Mouse (Mus musculus) neural tube, embryonic 15.5 days (tissue): ENCODE measurements around the gene Myh14. TPM values are rescaled to one million over a fixed set of nuclear protein-coding genes. Genes with fewer than 3 reads are reported as not detected.

Source experiments
- ATAC-seq: fragments of 200-750 bp; cut with Nextera tagmentation; 2 replicates; pipeline ENCODE4 v1.8.0; 2017; ENCODE audit warnings: mild to moderate bottlenecking, moderate TSS enrichment, moderate library complexity; ENCODE audit not compliant: low FRiP score
- H3K27ac ChIP-seq: fragments of 300-500 bp; sonication (generic); replicated peaks from 2 replicates; pipeline ENCODE4 v1.5.1; 2015; ENCODE audit warnings: mild to moderate bottlenecking, inconsistent platforms
- H3K27me3 ChIP-seq: fragments of 300-500 bp; sonication (generic); replicated peaks from 2 replicates; pipeline ENCODE4 v1.6.1; 2015; ENCODE audit warnings: inconsistent platforms
- H3K36me3 ChIP-seq: fragments of 300-500 bp; sonication (generic); 2 replicates; pipeline ENCODE4 v1.6.1; 2015; ENCODE audit warnings: inconsistent platforms
- H3K4me1 ChIP-seq: fragments of 300-500 bp; sonication (generic); 2 replicates; pipeline ENCODE4 v1.6.1; 2015; ENCODE audit warnings: inconsistent platforms
- H3K4me2 ChIP-seq: fragments of 300-500 bp; sonication (generic); 2 replicates; pipeline ENCODE4 v1.6.1; 2015; ENCODE audit warnings: inconsistent platforms, mild to moderate bottlenecking, moderate library complexity
- H3K4me3 ChIP-seq: fragments of 300-500 bp; sonication (generic); replicated peaks from 2 replicates; pipeline ENCODE4 v1.5.1; 2015; ENCODE audit warnings: mild to moderate bottlenecking, inconsistent platforms
- H3K9ac ChIP-seq: fragments of 300-500 bp; sonication (generic); replicated peaks from 2 replicates; pipeline ENCODE4 v1.6.1; 2015; ENCODE audit warnings: mild to moderate bottlenecking, inconsistent platforms
- H3K9me3 ChIP-seq: fragments of 300-500 bp; sonication (generic); replicated peaks from 2 replicates; pipeline ENCODE4 v1.6.1; 2016; ENCODE audit warnings: inconsistent platforms
- WGBS: fragments of 180-500 bp; shearing (Covaris S2); methylation state at CpG from one replicate; pipeline ENCODE4 v1.1.7; 2015; ENCODE audit warnings: mixed read lengths; 5-methylcytosine and 5-hydroxymethylcytosine counted together
- polyA plus RNA-seq: library from polyadenylated mRNA; unstranded; fragments of >200 nt; fragmentation: Nextera tagmentation; extraction: Ambion mirVana; gene quantifications from 2 replicates; pipeline ENCODE4 v1.2.1, GENCODE M21; 2015

Gene Myh14
- polyA plus RNA-seq, 1 experiment from 2014 or later, result 4.8 TPM

DNA sequence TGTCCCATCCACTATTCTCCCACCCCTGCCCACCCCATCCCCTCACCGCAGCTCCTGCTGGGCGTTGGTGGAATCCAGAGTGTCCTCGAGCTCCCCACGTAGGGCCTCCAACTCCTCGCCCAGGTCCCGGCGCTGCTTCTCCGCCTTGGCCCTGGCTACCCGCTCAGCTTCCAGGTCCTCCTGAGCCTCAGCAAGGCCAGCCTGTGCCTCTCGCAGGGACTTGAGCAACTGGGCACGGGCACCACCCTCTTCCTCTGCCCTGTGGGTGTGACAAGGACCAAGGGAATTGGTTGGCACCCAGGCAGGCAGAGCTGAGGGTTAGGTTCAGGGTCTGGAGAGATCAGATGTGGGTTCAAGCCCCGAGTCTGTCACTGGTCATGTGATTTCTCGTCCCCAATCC lies 43.7 kb downstream of the Myh14 start:
- H3K4me1 ChIP-seq, result no peaks in the 10 kb centered on the region
- H3K4me2 ChIP-seq, result no peak overlapping the region
- WGBS, result 87% methylated on average over 13 of the region's 13 CpGs
- H3K4me3 ChIP-seq, result no peak overlapping the region
- ATAC-seq, result no peak
- H3K9me3 ChIP-seq, result no peaks in the 10 kb centered on the region
- no peak overlapping the region for H3K27ac ChIP-seq
- 0 out of 2 replicates have a peak, but pooled peaks cover 3% of the 10 kb centered on the region for H3K27me3 ChIP-seq
- H3K36me3 ChIP-seq, result no peaks in the 10 kb centered on the region
- H3K9ac ChIP-seq, result no peak overlapping the region

DNA sequence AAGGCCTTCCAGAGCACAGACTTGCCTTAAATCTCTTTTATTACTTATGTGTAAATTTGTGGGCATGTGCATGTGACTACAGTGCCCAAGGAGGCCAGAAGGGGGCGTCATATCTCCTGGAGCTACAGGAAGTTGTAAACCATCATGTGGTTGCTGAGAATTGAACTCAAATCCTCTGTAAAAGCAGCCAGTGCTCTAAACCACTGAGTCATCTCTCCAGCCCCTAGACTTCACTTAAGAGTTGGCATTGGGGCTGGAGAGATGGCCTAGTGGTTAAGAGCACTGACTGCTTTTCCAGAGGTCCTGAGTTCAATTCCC lies 44.6 kb downstream of the Myh14 start:
- Histone ChIP-seq H3K4me1 (no peaks in the 10 kb centered on the region), H3K9ac (no peak overlapping the region), H3K4me3 (no peak overlapping the region), H3K9me3 (no peaks in the 10 kb centered on the region), H3K36me3 (no peaks in the 10 kb centered on the region), H3K27me3 (0 out of 2 replicates have a peak, but pooled peaks cover 3% of the 10 kb centered on the region), H3K27ac (no peak overlapping the region), H3K4me2 (no peak overlapping the region)
- 81% methylated on average over 1 of the region's 1 CpGs for WGBS
- no peak for ATAC-seq

GRCm38 (mm10) chr7:44625241-44626067 lies 45.2 kb downstream of the Myh14 start:
- ATAC-seq, result no peak
- Histone ChIP-seq H3K9ac (no peak overlapping the region), H3K9me3 (no peaks in the 10 kb centered on the region), H3K4me3 (no peak overlapping the region), H3K4me1 (no peaks in the 10 kb centered on the region), H3K36me3 (no peaks in the 10 kb centered on the region), H3K27me3 (0 out of 2 replicates have a peak, but pooled peaks cover 3% of the 10 kb centered on the region), H3K4me2 (no peak overlapping the region), H3K27ac (no peak overlapping the region)
- 91% methylated on average over 13 of the region's 13 CpGs for WGBS

GRCm38 (mm10) chr7:44624828-44625227 lies 45.8 kb downstream of the Myh14 start:
- no peak for ATAC-seq
- WGBS, result 67% methylated on average over 14 of the region's 14 CpGs

DNA sequence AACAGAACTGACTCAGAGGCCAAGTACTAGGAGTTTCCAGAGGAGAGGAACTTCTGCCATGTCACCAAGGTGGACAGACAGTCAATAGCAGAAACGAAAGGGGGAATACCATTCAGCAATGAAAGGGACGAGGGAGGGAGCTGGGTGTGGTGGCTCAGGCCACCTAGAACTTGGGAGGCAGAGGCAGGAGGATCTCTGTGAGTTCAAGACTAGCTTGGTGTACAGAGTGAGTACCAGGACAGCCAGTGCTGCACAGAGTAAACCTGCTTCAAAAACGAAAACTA lies 46.2 kb downstream of the Myh14 start:
- Histone ChIP-seq H3K27me3 (0 out of 2 replicates have a peak, but pooled peaks cover 3% of the 10 kb centered on the region), H3K9ac (no peak overlapping the region), H3K4me1 (no peaks in the 10 kb centered on the region), H3K4me2 (no peak overlapping the region), H3K9me3 (no peaks in the 10 kb centered on the region), H3K27ac (no peak overlapping the region), H3K36me3 (no peaks in the 10 kb centered on the region), H3K4me3 (no peak overlapping the region)
- WGBS, result 81% methylated on average over 3 of the region's 3 CpGs
- ATAC-seq, result no peak

More at GRCm38 (mm10) chr7:44624828-44625227, 45.8 kb downstream of the Myh14 start:
- Histone ChIP-seq H3K4me3 (no peak overlapping the region), H3K27me3 (0 out of 2 replicates have a peak, but pooled peaks cover 3% of the 10 kb centered on the region), H3K4me1 (no peaks in the 10 kb centered on the region), H3K4me2 (no peak overlapping the region), H3K27ac (no peak overlapping the region), H3K36me3 (no peaks in the 10 kb centered on the region), H3K9me3 (no peaks in the 10 kb centered on the region), H3K9ac (no peak overlapping the region)

- no peak overlapping the region for H3K9ac ChIP-seq
- H3K27ac ChIP-seq, result no peak overlapping the region
- no peak overlapping the region for H3K4me3 ChIP-seq
- H3K27me3 ChIP-seq, result 0 out of 2 replicates have a peak, but pooled peaks cover 3% of the 10 kb centered on the region
- H3K4me2 ChIP-seq, result no peak overlapping the region
- WGBS, result 38% methylated on average over 18 of the region's 18 CpGs
- no peak for ATAC-seq
- no peaks in the 10 kb centered on the region for H3K9me3 ChIP-seq
- no peaks in the 10 kb centered on the region for H3K4me1 ChIP-seq
- H3K36me3 ChIP-seq, result no peaks in the 10 kb centered on the region
Observed at GRCm38 (mm10) chr7:44623714-44624542, 46.7 kb downstream of the Myh14 start.

DNA sequence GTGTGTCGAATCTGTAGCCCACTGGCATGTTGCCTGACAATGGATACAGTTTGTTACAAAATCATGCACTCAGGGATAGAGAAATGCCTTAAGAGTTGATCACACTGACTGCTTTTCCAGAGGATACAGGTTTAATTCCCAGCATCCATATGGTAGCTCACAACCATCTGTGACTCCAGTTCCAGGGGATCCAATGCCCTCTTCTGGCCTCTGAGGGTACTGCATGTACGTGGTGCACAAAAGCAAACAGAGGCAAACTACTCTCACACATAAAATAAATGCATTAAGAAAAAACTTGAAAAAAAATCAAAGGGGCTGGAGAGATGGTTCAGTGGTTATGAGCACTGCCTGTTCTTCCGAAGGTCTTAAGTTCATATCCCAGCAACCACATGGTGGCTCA lies 53.6 kb downstream of the Myh14 start:
- no peak overlapping the region for H3K4me2 ChIP-seq
- no peak overlapping the region for H3K27ac ChIP-seq
- H3K9ac ChIP-seq, result no peak overlapping the region
- no peaks in the 10 kb centered on the region for H3K9me3 ChIP-seq
- no peak for ATAC-seq
- WGBS, result 81% methylated on average over 3 of the region's 3 CpGs
- peaks cover 21% of the 10 kb centered on the region for H3K27me3 ChIP-seq
- no peak overlapping the region for H3K4me3 ChIP-seq
- peaks cover 7% of the 10 kb centered on the region for H3K4me1 ChIP-seq
- no peaks in the 10 kb centered on the region for H3K36me3 ChIP-seq

GRCm38 (mm10) chr7:44615987-44616386 lies 54.7 kb downstream of the Myh14 start:
- no peaks in the 10 kb centered on the region for H3K9me3 ChIP-seq

GRCm38 (mm10) chr7:44615309-44615708 lies 55.3 kb downstream of the Myh14 start:
- ATAC-seq, result no peak
- H3K4me2 ChIP-seq, result peak overlapping the region; percentile 27
- no peaks in the 10 kb centered on the region for H3K9me3 ChIP-seq
- WGBS, result 16% methylated on average over 10 of the region's 10 CpGs
- no peak overlapping the region for H3K4me3 ChIP-seq
- H3K27me3 ChIP-seq, result peaks cover 21% of the 10 kb centered on the region
- H3K9ac ChIP-seq, result no peak overlapping the region
- H3K27ac ChIP-seq, result no peak overlapping the region
- no peaks in the 10 kb centered on the region for H3K36me3 ChIP-seq
- H3K4me1 ChIP-seq, result peaks cover 7% of the 10 kb centered on the region

More at GRCm38 (mm10) chr7:44615987-44616386, 54.7 kb downstream of the Myh14 start:
- Histone ChIP-seq H3K27me3 (peaks cover 21% of the 10 kb centered on the region), H3K9ac (no peak overlapping the region), H3K27ac (no peak overlapping the region), H3K4me3 (no peak overlapping the region), H3K36me3 (no peaks in the 10 kb centered on the region), H3K4me2 (no peak overlapping the region), H3K4me1 (peaks cover 7% of the 10 kb centered on the region)
- ATAC-seq, result no peak
- 79% methylated on average over 14 of the region's 14 CpGs for WGBS

GRCm38 (mm10) chr7:44614041-44614688 lies 56.5 kb downstream of the Myh14 start:
- Histone ChIP-seq H3K4me1 (peaks cover 7% of the 10 kb centered on the region), H3K9me3 (no peaks in the 10 kb centered on the region), H3K9ac (no peak overlapping the region), H3K4me2 (peak overlapping the region; percentile 26), H3K4me3 (peak overlapping the region; percentile 14), H3K27ac (no peak overlapping the region), H3K27me3 (peaks cover 21% of the 10 kb centered on the region), H3K36me3 (no peaks in the 10 kb centered on the region)
- WGBS, result 9% methylated on average over 20 of the region's 20 CpGs
- ATAC-seq, result peak; percentile 39; the same call in 1 of the 2 replicates

- peaks cover 7% of the 10 kb centered on the region for H3K4me1 ChIP-seq
- H3K27ac ChIP-seq, result no peak overlapping the region
- peaks cover 24% of the 10 kb centered on the region for H3K27me3 ChIP-seq
- no peak overlapping the region for H3K4me3 ChIP-seq
- no peaks in the 10 kb centered on the region for H3K9me3 ChIP-seq
- no peak overlapping the region for H3K4me2 ChIP-seq
- no peak overlapping the region for H3K9ac ChIP-seq
- no peaks in the 10 kb centered on the region for H3K36me3 ChIP-seq
- WGBS, result 66% methylated on average over 7 of the region's 7 CpGs
- no peak for ATAC-seq
Observed at GRCm38 (mm10) chr7:44612192-44612591, 58.5 kb downstream of the Myh14 start.
